Mouse (Mus musculus) forebrain, embryonic 16.5 days (tissue): ENCODE measurements around the gene Irgq. TPM values are rescaled to one million over a fixed set of nuclear protein-coding genes. Genes with fewer than 3 reads are reported as not detected.

Experiments used
- ATAC-seq: fragments of 200-750 bp; cut with Nextera tagmentation; 2 replicates; pipeline ENCODE4 v1.8.0; 2017; ENCODE audit warnings: mild to moderate bottlenecking, moderate library complexity
- H3K27ac ChIP-seq: fragments of 300-500 bp; sonication (generic); 2 replicates; pipeline ENCODE4 v1.5.1; 2014; ENCODE audit warnings: low read length, control low read depth
- H3K27me3 ChIP-seq: fragments of 300-500 bp; sonication (generic); replicated peaks from 2 replicates; pipeline ENCODE4 v1.6.1; 2014; ENCODE audit warnings: low read length; ENCODE audit not compliant: control insufficient read depth, insufficient read depth
- H3K36me3 ChIP-seq: fragments of 300-500 bp; sonication (generic); 2 replicates; pipeline ENCODE4 v1.6.1; 2014; ENCODE audit not compliant: control insufficient read depth, insufficient read depth
- H3K4me1 ChIP-seq: fragments of 300-500 bp; sonication (generic); replicated peaks from 2 replicates; pipeline ENCODE4 v1.6.1; 2014; ENCODE audit warnings: low read length; ENCODE audit not compliant: control insufficient read depth, insufficient read depth
- H3K4me2 ChIP-seq: fragments of 300-500 bp; sonication (generic); 2 replicates; pipeline ENCODE4 v1.6.1; 2014; ENCODE audit warnings: mild to moderate bottlenecking, low read length, control low read depth
- H3K4me3 ChIP-seq: fragments of 300-500 bp; sonication (generic); replicated peaks from 2 replicates; pipeline ENCODE4 v1.5.1; 2014; ENCODE audit warnings: mild to moderate bottlenecking, low read length, control low read depth
- H3K9ac ChIP-seq: fragments of 300-500 bp; sonication (generic); replicated peaks from 2 replicates; pipeline ENCODE4 v1.6.1; 2014; ENCODE audit warnings: low read depth, low read length, control low read depth
- H3K9me3 ChIP-seq: fragments of 300-500 bp; sonication (generic); 2 replicates; pipeline ENCODE4 v1.6.1; 2016; ENCODE audit warnings: low read length; ENCODE audit not compliant: control insufficient read depth
- WGBS: fragments of 180-500 bp; shearing (Covaris S2); extraction: QIAGEN DNeasy Blood & Tissue Kit; methylation state at CpG from one replicate; pipeline ENCODE4 v1.1.7; 2014; 5-methylcytosine and 5-hydroxymethylcytosine counted together
- polyA plus RNA-seq: library from polyadenylated mRNA; unstranded; fragments of >200 nt; fragmentation: Nextera tagmentation; extraction: Ambion mirVana; gene quantifications from 2 replicates; pipeline ENCODE4 v1.2.1, GENCODE M21; 2015

Irgq gene
- polyA plus RNA-seq, 1 experiment from 2014 or later: 26.4 TPM

- no peak overlapping the region for H3K9ac ChIP-seq
- no peaks in the 10 kb centered on the region for H3K27me3 ChIP-seq
- H3K4me3 ChIP-seq: no peak overlapping the region
- H3K4me2 ChIP-seq: no peak overlapping the region
- no peak overlapping the region for H3K27ac ChIP-seq
- H3K9me3 ChIP-seq: no peaks in the 10 kb centered on the region
- no peak for ATAC-seq
- H3K4me1 ChIP-seq: peaks cover 6% of the 10 kb centered on the region; the same call in 1 of the 2 replicates
- 90% methylated on average over 6 of the region's 6 CpGs for WGBS
- 0 out of 2 replicates have a peak, but pooled peaks cover under 1% of the 10 kb centered on the region for H3K36me3 ChIP-seq
Observed at GRCm38 (mm10) chr7:24523723-24524122, 6.8 kb upstream of the Irgq start.

DNA sequence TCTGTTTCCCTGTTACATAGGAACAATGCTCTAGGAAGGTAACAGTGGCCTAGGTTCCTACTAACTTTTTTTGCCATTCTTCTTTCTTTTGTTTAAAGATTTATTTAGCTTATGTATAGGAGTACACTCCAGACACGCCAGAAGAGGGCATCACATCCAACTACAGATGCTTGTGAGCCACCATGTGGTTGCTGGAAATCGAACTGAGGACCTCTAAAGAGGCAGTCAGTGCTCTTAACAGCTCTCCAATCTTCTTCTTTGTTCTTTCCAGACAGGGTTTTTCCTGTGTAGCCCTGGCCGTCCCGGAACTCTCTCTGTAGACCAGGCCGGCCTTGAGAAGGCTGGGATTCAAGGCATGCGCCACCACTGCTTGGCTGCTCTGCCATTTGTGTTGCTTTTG, 5.5 kb upstream of the Irgq start:
- Histone ChIP-seq H3K27me3 (no peaks in the 10 kb centered on the region), H3K9ac (no peak overlapping the region), H3K36me3 (no peaks in the 10 kb centered on the region), H3K4me1 (peaks cover 13% of the 10 kb centered on the region), H3K4me3 (no peak overlapping the region), H3K27ac (no peak overlapping the region), H3K4me2 (no peak overlapping the region), H3K9me3 (no peaks in the 10 kb centered on the region)
- WGBS: 80% methylated on average over 6 of the region's 6 CpGs
- no peak for ATAC-seq

DNA sequence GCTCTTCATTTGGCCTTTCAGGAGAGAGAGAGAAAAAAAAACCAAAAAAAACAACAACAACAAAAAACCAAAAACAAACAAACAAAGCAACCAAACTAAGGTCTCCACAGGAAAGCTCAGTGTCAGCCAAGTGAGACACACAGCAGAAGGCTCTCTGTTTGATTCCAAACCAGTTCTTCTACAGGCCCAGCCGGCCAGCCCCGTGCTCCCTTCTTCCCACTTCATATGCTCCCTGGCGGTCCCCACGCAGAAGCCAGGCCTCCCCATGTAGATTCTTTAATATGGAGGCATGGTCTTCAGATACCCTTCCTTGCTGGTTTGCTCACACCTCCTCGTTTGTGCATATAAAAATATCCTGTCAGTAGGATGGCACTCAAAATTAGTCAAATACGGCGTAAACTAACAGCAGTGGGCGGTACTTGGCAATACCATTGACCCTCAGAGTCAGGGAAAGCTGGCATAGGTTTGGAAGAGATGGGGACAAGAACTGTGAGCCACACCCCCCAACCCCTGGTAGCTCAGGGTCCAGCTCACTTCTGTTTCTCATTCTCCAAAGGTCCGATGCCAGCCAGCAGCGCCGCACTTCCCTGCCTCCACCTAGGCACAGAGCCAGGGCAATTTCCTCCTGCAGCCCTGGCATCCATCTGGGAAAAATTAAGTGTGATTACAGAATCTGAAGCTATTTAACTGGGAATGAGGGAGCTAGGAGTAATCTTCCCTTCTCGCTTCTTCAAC, 4.6 kb upstream of the Irgq start:
- Histone ChIP-seq H3K4me1 (peaks cover 13% of the 10 kb centered on the region), H3K36me3 (no peaks in the 10 kb centered on the region), H3K4me3 (no peak overlapping the region), H3K27ac (peak overlapping the region; percentile 52), H3K9ac (no peak overlapping the region), H3K27me3 (no peaks in the 10 kb centered on the region), H3K9me3 (no peaks in the 10 kb centered on the region), H3K4me2 (no peak overlapping the region)
- WGBS: 77% methylated on average over 12 of the region's 12 CpGs
- no peak for ATAC-seq

DNA sequence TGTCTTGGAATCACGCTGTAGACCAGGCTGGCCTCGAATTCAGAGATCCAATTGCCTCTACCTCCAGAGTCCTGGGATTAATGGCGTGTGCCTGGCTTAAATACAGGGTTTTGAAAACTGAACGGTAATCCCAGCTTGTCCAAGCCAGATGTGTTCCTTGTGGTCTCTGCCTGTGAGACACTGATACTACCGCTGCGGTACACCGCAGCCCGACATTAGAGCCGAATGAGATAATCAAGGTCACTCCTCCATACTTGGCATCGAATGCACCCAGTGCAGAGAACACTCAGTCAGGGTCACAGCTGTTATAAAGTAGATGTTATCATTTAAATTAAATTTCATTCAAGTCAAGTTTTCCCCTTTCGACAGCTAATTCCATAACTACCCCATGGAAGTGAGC, 1.6 kb upstream of the Irgq start:
- WGBS: 92% methylated on average over 11 of the region's 11 CpGs
- H3K4me2 ChIP-seq: no peak overlapping the region
- no peak for ATAC-seq

DNA sequence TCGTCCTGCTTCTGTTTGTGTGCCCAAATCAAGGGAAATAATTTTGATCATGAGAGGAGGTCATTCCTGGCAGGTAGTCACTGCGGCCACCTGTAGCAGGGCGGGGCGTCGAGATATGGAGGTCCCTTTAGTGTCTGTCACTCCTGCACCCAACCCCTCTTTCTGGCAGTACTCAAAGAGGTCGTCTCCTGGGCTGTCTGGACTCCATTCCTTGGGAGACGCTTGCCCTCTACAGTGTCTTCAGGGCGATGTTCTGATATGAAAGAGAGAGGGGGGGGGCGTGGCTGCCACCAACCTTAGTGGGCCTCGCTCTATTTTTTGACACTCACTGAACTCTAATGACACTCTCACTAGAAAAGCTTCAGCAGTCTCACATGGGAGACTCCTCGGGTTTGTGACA, 909 bp upstream of the Irgq start:
- no peak for ATAC-seq
- no peaks in the 10 kb centered on the region for H3K9me3 ChIP-seq
- peak overlapping the region; percentile 76 for H3K9ac ChIP-seq
- peaks cover 38% of the 10 kb centered on the region for H3K4me1 ChIP-seq
- peak overlapping the region; percentile 72 for H3K4me2 ChIP-seq
- no peaks in the 10 kb centered on the region for H3K27me3 ChIP-seq
- H3K36me3 ChIP-seq: no peaks in the 10 kb centered on the region
- H3K27ac ChIP-seq: peak overlapping the region; percentile 93
- WGBS: 59% methylated on average over 11 of the region's 11 CpGs
- peak overlapping the region; percentile 84 for H3K4me3 ChIP-seq

More for the DNA sequence above, 1.6 kb upstream of the Irgq start:
- Histone ChIP-seq H3K4me3 (no peak overlapping the region), H3K9ac (no peak overlapping the region), H3K27ac (no peak overlapping the region), H3K27me3 (no peaks in the 10 kb centered on the region), H3K9me3 (no peaks in the 10 kb centered on the region), H3K36me3 (no peaks in the 10 kb centered on the region), H3K4me1 (peaks cover 33% of the 10 kb centered on the region)

- WGBS: under 1% methylated on average over 43 of the region's 43 CpGs
- no peaks in the 10 kb centered on the region for H3K9me3 ChIP-seq
- H3K27me3 ChIP-seq: no peaks in the 10 kb centered on the region
Observed at GRCm38 (mm10) chr7:24531211-24531971, 902 bp downstream of the Irgq start.

DNA sequence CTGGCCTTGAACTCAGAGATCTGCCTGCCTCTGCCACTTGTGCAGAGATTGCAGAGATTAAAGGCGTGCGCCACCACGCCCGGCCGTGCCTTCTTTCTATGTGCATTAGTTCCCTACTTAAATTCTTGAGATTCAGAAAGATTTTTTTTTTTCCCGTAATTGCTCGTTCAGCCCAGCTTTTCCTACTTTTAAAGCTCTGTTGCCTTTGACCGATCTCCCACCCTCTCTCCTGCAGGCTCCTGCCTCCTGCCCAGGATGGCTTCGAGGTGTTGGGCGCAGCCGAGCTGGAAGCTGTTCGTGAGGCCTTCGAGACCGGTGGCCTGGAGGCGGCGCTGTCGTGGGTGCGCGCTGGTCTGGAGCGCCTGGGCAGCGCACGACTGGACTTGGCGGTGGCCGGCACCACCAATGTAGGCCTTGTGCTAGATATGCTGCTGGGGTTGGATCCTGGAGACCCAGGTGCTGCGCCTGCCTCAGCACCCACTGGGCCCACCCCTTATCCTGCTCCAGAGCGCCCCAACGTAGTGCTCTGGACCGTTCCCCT, 2.6 kb downstream of the Irgq start:
- no peak for ATAC-seq
- Histone ChIP-seq H3K4me1 (peaks cover 35% of the 10 kb centered on the region), H3K27me3 (no peaks in the 10 kb centered on the region), H3K4me3 (no peak overlapping the region), H3K9me3 (no peaks in the 10 kb centered on the region), H3K4me2 (no peak overlapping the region), H3K27ac (no peak overlapping the region), H3K9ac (no peak overlapping the region), H3K36me3 (peaks cover 4% of the 10 kb centered on the region; the same call in 1 of the 2 replicates)
- WGBS: 65% methylated on average over 28 of the region's 28 CpGs

More at GRCm38 (mm10) chr7:24531211-24531971, 902 bp downstream of the Irgq start:
- Histone ChIP-seq H3K4me3 (peak overlapping the region; percentile 84), H3K4me2 (peak overlapping the region; percentile 73), H3K27ac (peak overlapping the region; percentile 93), H3K36me3 (peaks cover 4% of the 10 kb centered on the region; the same call in 1 of the 2 replicates), H3K9ac (peak overlapping the region; percentile 82), H3K4me1 (peaks cover 37% of the 10 kb centered on the region)
- peak; percentile 63 for ATAC-seq

- no peak for ATAC-seq
- H3K27ac ChIP-seq: no peak overlapping the region
- no peaks in the 10 kb centered on the region for H3K9me3 ChIP-seq
- 32% methylated on average over 36 of the region's 42 CpGs for WGBS
- no peaks in the 10 kb centered on the region for H3K27me3 ChIP-seq
- H3K4me3 ChIP-seq: 0 out of 2 replicates have a peak overlapping the region, but pooled peaks have one; percentile 3
- peaks cover 4% of the 10 kb centered on the region; the same call in 1 of the 2 replicates for H3K36me3 ChIP-seq
- H3K4me2 ChIP-seq: peak overlapping the region; percentile 21
- H3K9ac ChIP-seq: peak overlapping the region; percentile 27; the same call in 1 of the 2 replicates
- peaks cover 37% of the 10 kb centered on the region for H3K4me1 ChIP-seq
Observed at GRCm38 (mm10) chr7:24533806-24534205, 3.3 kb downstream of the Irgq start.

- ATAC-seq: no peak
- 38% methylated on average over 19 of the region's 19 CpGs for WGBS
- H3K9me3 ChIP-seq: no peaks in the 10 kb centered on the region
- no peak overlapping the region for H3K27ac ChIP-seq
- peaks cover 36% of the 10 kb centered on the region for H3K4me1 ChIP-seq
- no peaks in the 10 kb centered on the region for H3K27me3 ChIP-seq
- H3K4me3 ChIP-seq: no peak overlapping the region
- H3K4me2 ChIP-seq: no peak overlapping the region; the same call in 1 of the 2 replicates
- peaks cover 4% of the 10 kb centered on the region; the same call in 1 of the 2 replicates for H3K36me3 ChIP-seq
- no peak overlapping the region for H3K9ac ChIP-seq
Observed at GRCm38 (mm10) chr7:24534301-24534700, 3.8 kb downstream of the Irgq start.
